In the genomic region with DNA sequence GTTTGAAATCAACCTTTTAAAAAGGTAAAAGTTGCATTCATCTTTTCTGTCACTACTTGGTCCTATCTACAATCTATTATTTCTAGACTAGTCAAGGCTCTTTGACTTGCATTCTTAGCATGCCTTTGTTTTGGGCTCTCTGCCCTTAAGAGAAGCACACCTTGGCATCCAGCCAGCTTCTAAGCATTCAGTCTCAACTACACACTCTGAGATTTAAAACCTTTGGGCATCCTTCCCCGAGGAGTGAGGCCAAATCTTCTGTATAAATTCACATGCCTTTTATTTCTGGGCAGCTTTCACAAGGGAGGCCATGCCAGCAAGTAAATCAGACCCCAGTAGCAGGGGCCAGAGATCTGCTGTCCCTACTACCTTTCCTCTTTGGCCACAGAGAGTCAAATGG, we compare ENCODE assay signal across 9 mouse cellular contexts.
DNase-seq lines count a peak whose midpoint lies in the region; ATAC-seq and TF ChIP-seq lines count a peak whose summit lies in the region.
"Had no signal": no experiment of that assay in that cellular context is flagged by ENCODE, and none has a peak within 500 bp of the region (broad histone marks: within the 10 kb centered on the region; RNA-seq: fewer than 3 reads in every experiment).

No protein-coding gene starts in this region.

- H3K27ac ChIP-seq in heart, postnatal 0 days (ENCODE audit: low read depth) = no peak overlapping the region
- H3K27ac ChIP-seq in stomach, embryonic 14.5 days (ENCODE audit: low read length) = no peak overlapping the region
- H3K27ac ChIP-seq in stomach, postnatal 0 days (replicated peaks) = no peak overlapping the region

- no peaks in the 10 kb centered on the region for H3K9me3 ChIP-seq in heart, postnatal 0 days (replicated peaks; ENCODE audit: control insufficient read depth, low read length)
- no peaks in the 10 kb centered on the region for H3K9me3 ChIP-seq in stomach, embryonic 14.5 days (ENCODE audit: control insufficient read depth, low read depth, low read length)
- H3K9me3 ChIP-seq in stomach, postnatal 0 days (ENCODE audit: control insufficient read depth, low read length) = no peaks in the 10 kb centered on the region

- H3K4me3 ChIP-seq in heart, postnatal 0 days (ENCODE audit: low read depth, low read length) = no peak overlapping the region
- H3K4me3 ChIP-seq in stomach, embryonic 14.5 days (ENCODE audit: low read depth, low read length) = no peak overlapping the region
- no peak overlapping the region for H3K4me3 ChIP-seq in stomach, postnatal 0 days (ENCODE audit: low read depth, low read length)

- H3K27me3 ChIP-seq in heart, postnatal 0 days (ENCODE audit: control insufficient read depth, insufficient read depth, low read length) = no peaks in the 10 kb centered on the region
- no peaks in the 10 kb centered on the region for H3K27me3 ChIP-seq in stomach, embryonic 14.5 days (ENCODE audit: control insufficient read depth, insufficient read depth, low read length)
- H3K27me3 ChIP-seq in stomach, postnatal 0 days (ENCODE audit: control insufficient read depth, insufficient read depth, low read length) = no peaks in the 10 kb centered on the region
- H3K27me3 ChIP-seq: Patski had no signal

- TF ChIP-seq EP300 in heart, postnatal 0 days (IDR thresholded peaks at IDR 0.05; ENCODE audit: low read depth) = no peak
- no peak for TF ChIP-seq EP300 in stomach, postnatal 0 days (optimal IDR thresholded peaks at IDR 0.05)

- WGBS in heart, postnatal 0 days = 16% methylated on average over 1 of the region's 1 CpGs
- WGBS in stomach, embryonic 14.5 days = 11% methylated on average over 1 of the region's 1 CpGs
- 3% methylated on average over 1 of the region's 1 CpGs for WGBS in stomach, postnatal 0 days

- ATAC-seq in heart, postnatal 0 days (ENCODE audit: insufficient read depth, low read depth) = no peak
- ATAC-seq in stomach, embryonic 14.5 days (ENCODE audit: insufficient number of reproducible peaks, insufficient read depth, low FRiP score, low read depth) = peak; percentile 54; the same call in 1 of the 2 replicates
- no peak for ATAC-seq in stomach, postnatal 0 days (ENCODE audit: low FRiP score, low TSS enrichment)
- ATAC-seq in frontal cortex, adult (ENCODE audit: low TSS enrichment) = 0 out of 2 replicates have a peak, but pooled peaks have one; percentile 32
- ATAC-seq: Patski had no signal

- no peaks in the 10 kb centered on the region; the same call in 1 of the 2 replicates for H3K36me3 ChIP-seq in heart, postnatal 0 days (replicated peaks; ENCODE audit: control insufficient read depth, insufficient read depth, low read length)
- H3K36me3 ChIP-seq in stomach, embryonic 14.5 days (ENCODE audit: control insufficient read depth, insufficient read depth, low read length) = no peaks in the 10 kb centered on the region
- H3K36me3 ChIP-seq in stomach, postnatal 0 days (ENCODE audit: control insufficient read depth, insufficient read depth, low read length) = no peaks in the 10 kb centered on the region

- no peak overlapping the region for H3K9ac ChIP-seq in heart, postnatal 0 days (replicated peaks; ENCODE audit: low read depth, low read length)
- no peak overlapping the region for H3K9ac ChIP-seq in stomach, embryonic 14.5 days (replicated peaks; ENCODE audit: low read depth, low read length)
- no peak overlapping the region for H3K9ac ChIP-seq in stomach, postnatal 0 days (ENCODE audit: low read length)

- H3K4me1 ChIP-seq in heart, postnatal 0 days (ENCODE audit: control insufficient read depth, insufficient read depth) = peaks cover 15% of the 10 kb centered on the region; the same call in 1 of the 2 replicates
- 0 out of 2 replicates have a peak, but pooled peaks cover 2% of the 10 kb centered on the region for H3K4me1 ChIP-seq in stomach, embryonic 14.5 days (ENCODE audit: control insufficient read depth, insufficient read depth, low read length)
- no peaks in the 10 kb centered on the region; the same call in 1 of the 2 replicates for H3K4me1 ChIP-seq in stomach, postnatal 0 days (replicated peaks; ENCODE audit: control insufficient read depth, insufficient read depth)

- DNase-seq in heart, postnatal 0 days (ENCODE audit: low spot score) = peak; percentile 42
- no peak for DNase-seq in heart, adult 8-10 months (ENCODE audit: low spot score)
- DNase-seq in stomach, postnatal 0 days (ENCODE audit: low spot score) = no peak
- DNase-seq in lung, adult 18-20 months = peak; percentile 18 to 27
- peak; percentile 38 to 68 for DNase-seq in urinary bladder, postnatal 4 days (ENCODE audit: low spot score in 2 of 2)
- no peak for DNase-seq in T-cell, adult 2 months (ENCODE audit: low spot score)

- TF ChIP-seq CTCF in heart, postnatal 0 days (IDR thresholded peaks at IDR 0.05; ENCODE audit: low read depth) = no peak
- TF ChIP-seq CTCF in stomach, postnatal 0 days (IDR thresholded peaks at IDR 0.05; ENCODE audit: low read depth) = no peak

- no peak overlapping the region for H3K4me2 ChIP-seq in heart, postnatal 0 days (ENCODE audit: low read depth, low read length)
- H3K4me2 ChIP-seq in stomach, embryonic 14.5 days (replicated peaks; ENCODE audit: low read depth, low read length) = no peak overlapping the region
- no peak overlapping the region for H3K4me2 ChIP-seq in stomach, postnatal 0 days (replicated peaks; ENCODE audit: low read depth)

Comparison
In these comparisons a context has a peak if more than half of its experiments do, and no peak if none do; other contexts are left out.
1. ATAC-seq: peak in stomach, embryonic 14.5 days (single experiment) and frontal cortex, adult (single experiment); none in heart, postnatal 0 days (single experiment) and stomach, postnatal 0 days (single experiment).
2. DNase-seq: peak in heart, postnatal 0 days (single experiment), lung, adult 18-20 months (2 of 2) and urinary bladder, postnatal 4 days (2 of 2); none in heart, adult 8-10 months (single experiment), stomach, postnatal 0 days (single experiment) and T-cell, adult 2 months (single experiment).